Mouse (Mus musculus): ENCODE results near the gene Hemk1. TPM values are rescaled to one million over a fixed set of nuclear protein-coding genes. Genes with fewer than 3 reads are reported as not detected.

The Hemk1 gene
- 10 to 100 TPM; 14.0 to 14.5 TPM for total RNA-seq (2021)
- long read RNA-seq, experiment 1, transcript Hemk1-201 (11 exons, 2,192 nt), result major isoform, 8 of 21 reads
- long read RNA-seq, experiment 1, partial matches to known transcripts, result 1 of 21 reads
- long read RNA-seq, experiment 1, other reads (novel, unspliced or antisense), result 11 of 21 reads
- long read RNA-seq, experiment 2, partial matches to known transcripts, result 2 of 10 reads
- long read RNA-seq, experiment 2, other reads (novel, unspliced or antisense), result 4 of 10 reads

DNA sequence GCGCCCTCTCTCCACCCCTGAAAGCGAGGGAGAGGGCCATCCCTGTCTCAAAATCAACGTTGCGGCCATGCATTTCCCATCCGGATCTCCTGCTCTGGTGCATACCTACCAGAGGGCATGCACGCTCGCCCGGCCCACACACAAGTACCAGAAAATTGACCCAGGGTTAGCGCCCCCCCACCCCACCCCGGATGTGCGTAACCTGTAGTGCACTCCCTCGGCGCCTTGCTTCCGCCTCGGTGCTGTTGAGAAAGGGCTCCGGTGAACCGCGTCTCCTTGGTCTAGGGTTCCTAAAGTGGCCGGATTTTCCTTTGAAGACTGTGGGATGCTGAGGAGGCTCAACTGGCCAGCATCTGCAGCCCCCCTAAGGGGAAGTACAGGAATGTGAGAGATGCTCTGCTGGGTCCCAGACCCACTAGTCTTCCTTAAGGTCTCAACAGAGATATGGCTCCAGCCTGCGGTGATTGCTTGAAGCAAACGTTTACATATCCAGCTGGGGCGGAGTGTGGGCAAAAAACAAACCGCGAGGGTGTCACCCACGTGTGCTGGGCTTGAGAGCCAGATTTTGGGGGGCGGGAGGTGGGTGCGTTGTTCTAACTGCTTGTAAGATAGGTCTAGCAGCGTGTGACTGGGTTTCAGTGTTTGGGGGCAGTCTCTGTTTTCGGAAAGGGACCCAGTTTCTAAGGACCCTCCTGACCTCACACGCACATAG is at the start of gene Hemk1:
TSS of gene Hemk1 (minus strand) at position 179 of the 712 bp plus-strand sequence.
- DNase-seq (ENCODE audit: low spot score in 2 of 2), result peak; percentile 58 to 78

DNA sequence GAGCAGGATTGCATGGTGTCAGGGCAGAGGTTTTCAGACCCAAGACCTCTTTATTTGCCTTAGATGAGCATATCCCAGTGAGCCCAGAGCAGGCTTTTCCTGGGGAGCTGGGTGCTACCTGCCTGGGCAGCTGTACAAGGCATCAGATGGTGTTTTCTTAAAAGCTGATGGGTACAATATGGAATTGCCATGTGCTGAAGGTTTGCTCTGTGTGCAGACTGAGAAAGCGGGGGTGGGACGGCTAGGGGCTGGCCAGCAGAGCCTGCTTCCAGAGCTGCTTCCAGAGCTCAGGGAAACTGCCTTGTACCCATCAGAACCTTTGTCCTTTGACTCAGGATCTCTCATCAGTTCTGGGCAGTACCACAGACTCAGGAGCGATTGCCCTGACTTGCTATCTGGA is 49.6 kb upstream of the Hemk1 start:
- no peak for DNase-seq (ENCODE audit: low spot score in 2 of 2)

DNA sequence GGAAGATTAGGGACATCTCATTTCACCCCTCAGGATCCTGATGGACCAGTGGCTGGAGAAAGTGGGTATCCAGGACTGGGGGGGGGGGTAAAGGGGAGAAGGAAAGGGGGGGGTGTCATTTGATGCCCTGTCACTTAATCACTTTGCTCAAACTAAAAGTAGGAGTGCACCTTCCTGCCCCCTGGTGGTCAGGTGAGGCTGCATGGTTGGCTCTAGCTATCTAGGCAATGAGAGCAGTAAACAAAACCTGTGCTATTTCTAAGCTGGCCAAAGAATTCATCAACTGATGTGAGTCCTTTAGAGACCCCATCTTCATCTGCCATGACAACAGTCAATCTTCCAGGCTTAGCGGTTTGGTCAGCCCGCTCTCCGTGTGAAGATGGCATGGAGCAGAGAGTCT is 48.6 kb upstream of the Hemk1 start:
- no peak for DNase-seq (ENCODE audit: low spot score in 2 of 2)

DNA sequence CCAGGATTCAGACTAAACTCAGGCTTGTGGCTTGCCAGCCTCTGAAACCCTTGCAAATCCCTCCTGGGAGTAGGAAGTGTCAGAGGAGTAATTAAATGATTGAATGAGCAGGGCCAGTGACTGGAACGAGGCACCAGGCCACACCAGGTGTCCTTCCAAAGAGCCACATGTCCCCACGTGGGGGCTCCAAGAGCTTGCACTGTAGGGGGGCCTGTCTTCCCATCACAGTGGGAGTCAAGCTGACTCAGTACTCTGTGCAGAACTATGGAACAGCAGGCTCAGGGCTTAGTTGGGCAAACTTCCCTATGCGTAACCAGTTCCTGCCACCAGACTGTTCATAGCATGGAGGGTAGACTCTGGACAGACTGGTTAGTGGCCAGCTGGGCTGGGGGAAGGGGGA is 46.2 kb upstream of the Hemk1 start:
- DNase-seq (ENCODE audit: low spot score in 2 of 2), result no peak

DNA sequence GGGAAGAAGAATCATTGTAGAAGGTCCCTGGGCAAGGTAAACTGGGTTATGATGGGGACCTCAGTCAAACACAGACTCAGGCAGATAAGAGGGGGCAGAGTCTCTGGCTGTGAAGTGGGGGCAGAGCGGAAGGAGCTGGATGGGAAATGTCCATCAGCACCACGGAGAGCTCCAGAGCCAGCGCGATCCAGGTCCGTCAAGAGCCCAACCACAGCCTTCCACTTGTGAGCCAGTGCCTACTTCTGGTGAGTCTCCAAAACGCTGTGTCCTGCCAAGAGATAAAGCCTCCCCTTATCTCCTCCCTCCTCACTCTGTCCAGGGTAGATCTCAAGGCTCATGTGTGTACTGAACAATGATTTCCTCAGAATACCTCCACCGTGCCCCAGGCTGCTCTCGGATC is 43.6 kb upstream of the Hemk1 start:
- DNase-seq (ENCODE audit: low spot score in 2 of 2), result peak in 1 of 2 experiments; percentile 43

DNA sequence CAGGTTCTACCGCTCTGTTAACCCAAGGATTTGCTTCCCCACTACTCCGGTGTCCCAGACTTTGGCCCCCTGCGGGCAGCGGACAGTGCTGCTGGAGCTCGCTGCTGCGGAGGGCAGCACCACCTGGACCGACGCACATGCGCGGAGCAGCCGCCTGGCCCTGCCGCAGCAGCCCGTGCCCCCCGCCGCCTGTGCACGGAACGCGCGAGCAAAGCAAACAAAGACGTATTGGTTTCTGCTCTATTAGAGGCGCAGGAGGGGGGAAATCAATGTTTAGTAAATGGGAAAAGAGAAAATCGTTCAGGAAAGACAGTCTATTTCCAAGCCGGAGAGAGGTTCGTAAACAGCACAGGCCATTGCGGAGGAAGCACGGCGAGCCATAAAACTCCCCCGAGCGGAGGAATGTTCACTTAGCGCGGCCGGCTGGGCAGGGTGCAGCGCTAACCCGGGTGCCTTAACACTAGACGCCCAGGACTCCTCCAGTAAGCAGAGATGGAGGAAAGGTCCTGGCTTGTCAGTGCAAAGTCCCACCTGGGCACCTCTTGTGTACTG is 39.9 kb upstream of the Hemk1 start:
- no peak for DNase-seq (ENCODE audit: low spot score in 2 of 2)

DNA sequence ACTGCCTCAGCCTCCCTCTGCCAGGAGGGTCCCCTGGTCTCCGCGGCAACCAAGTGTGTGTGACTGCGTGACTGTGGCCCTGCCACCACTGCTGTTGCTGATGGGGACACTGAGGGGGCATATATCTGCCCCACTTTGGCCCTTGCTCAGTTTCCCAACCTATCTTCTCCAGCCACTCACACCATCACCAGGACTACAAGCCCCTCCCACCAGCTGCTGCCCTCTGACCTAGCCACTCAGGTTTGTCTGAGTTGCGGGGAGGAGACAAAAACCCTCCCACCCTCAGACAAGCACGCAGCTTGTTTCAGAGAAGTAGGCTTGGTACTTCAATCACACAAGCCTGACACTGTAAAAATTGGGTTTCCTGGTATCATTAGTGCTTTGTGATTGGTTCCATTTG is 37.3 kb upstream of the Hemk1 start:
- DNase-seq (ENCODE audit: low spot score in 2 of 2), result no peak

DNA sequence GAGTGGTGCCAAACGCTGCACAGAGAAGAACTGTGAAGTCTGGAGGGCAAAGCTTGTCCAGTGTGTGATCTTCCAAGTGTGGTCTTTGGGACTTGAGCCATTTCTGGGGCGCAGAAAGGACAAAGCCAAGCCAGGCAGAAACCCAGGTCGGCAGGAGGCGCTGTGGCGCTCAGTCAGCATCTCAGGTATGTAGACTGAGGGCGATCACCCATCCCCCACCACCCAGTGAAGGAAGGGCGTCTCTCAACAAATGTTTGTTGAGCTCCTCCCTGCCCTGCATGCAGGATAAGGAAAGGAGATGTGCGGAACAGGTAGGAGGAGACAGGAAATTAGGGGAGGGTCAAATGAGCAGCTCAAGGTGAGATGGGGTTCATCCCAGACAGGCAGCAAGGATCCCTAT is 36.5 kb upstream of the Hemk1 start:
- DNase-seq (ENCODE audit: low spot score in 2 of 2), result no peak

DNA sequence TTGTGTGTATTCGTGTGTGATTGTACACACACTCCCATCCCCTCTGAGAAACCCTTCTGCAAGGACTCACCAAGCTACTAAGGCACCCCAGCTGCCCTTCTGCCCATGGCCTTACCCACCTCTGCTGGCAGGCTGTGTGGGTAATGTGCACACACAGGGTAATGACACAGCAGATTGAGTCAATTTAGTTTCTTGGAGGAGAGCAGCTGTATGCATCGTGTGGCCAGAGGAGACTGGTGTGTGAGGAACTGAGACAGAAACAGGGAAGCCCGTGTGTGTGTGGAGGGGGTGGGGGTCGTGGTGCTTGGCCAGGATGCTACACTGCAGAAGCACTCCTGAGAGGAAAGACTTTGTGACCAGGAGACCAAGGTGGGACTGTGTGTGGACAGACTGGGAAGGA is 34.3 kb upstream of the Hemk1 start:
- no peak for DNase-seq (ENCODE audit: low spot score in 2 of 2)

DNA sequence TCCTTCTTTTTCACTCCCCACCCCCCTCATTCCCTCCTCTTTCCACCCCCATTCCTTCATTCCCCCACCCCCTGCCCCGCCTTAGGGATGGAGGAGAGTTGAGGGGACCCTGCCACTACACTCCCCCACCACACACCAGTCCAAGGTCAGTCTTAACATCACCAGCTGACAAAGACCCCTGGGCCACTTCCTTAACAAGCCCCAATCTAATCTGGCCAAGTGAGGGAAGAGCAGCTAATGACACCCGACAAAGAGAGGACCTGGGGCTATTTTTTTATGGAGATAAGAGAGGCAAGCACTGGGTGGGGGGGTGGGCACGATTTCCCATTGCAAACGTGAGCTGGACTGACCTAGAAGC is 31.9 kb upstream of the Hemk1 start:
- DNase-seq (ENCODE audit: low spot score in 2 of 2), result no peak

DNA sequence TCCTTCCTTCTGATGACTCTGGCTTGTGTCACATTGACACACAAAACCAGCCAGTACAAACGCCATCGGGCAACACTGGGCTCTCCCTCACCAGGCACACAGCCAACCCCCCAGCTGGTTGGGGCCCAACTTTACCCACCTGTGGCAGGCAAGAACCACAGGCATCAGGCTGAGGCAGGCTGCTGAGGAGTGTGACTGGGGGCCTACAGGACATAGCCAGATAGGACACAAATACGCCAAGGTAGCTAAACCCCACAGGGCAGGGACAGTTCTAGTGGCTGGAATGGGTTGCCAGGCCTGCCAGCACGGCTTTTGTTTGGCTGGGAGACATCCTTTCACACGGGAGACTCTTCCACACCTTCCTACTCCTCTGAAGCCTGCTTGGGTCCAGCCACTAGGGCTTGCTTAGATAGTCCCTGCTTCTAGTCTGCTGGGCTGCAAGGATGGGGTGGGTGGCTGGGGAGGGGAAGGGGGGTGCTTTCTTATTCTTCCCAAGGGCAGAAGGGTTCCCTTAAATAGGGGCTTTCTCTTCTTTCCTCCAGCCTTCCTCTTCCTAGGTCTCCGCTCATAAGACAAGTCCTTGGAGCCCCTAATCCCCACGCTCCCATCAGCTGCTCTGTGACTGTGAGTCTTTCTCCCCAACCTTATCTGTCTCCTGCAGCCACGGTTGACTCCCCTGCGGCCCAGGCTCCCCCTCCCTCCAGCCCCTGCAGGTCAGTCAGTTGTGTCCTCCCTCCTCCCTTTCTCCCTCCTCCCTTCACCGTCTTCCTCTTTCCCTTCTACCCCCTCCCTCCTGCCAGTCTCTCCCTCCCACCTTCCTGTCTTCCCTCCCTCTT is 31.3 kb upstream of the Hemk1 start:
- DNase-seq (ENCODE audit: low spot score in 2 of 2), result no peak

DNA sequence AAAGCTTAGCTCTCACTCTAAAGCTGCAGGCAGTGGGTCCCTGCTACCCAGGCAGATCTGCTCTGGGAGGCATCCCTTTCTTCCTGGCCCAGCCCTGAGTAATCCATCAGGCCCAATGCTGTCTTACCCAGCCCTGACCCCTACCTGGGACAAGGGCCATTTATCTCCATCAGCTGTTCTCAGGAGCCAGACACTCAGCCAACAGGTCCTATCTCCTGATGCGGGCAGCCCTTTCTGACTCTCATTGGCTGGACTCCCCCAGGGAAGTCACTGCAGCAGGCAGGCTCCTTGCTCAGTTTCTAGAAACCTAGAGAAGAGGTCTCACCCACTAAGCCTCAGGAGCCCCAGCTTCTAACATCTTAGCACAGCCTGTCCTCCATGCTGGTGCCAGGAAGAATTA is 30.2 kb upstream of the Hemk1 start:
- no peak for DNase-seq (ENCODE audit: low spot score in 2 of 2)

DNA sequence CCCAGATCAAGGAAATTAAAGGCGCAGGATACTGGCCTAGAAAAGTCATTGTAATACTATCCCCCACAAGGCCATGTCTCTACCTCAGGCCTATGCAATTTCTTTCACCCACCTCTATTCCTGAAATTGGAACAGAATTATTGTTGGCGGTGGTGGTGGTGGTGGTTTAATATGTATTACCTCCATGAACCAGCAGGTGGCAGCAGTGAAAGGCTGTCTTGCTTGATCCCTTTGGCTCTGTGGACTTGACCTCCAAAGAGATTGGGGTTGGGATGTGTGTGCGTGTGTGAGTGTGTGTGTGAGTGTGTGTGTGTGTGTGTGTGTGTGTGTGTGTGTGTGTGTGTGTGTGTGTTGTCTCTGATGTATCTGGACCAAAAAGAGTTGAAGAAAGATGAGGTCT is 28.5 kb upstream of the Hemk1 start:
- peak; percentile 38 to 53 for DNase-seq (ENCODE audit: low spot score in 2 of 2)

DNA sequence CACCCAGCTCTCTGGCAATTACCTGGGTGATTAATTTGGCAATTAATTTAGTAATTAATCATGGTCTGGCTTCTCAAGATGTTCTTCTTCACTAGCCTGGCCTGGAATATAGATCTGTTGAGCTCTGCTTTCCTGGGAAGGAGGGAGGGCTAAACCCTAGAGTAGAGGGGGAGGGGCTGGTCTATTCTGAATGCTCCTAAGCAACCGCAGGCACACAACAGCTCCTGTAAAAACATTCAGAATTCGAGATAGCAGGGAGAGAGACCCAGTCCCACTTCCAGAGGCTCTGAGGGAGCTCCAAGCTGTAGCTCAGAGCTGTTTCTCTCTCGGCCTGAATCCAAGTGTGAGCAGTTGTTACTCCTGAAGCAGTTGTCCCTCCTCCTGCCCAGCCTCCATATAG is 22.8 kb upstream of the Hemk1 start:
- no peak for DNase-seq (ENCODE audit: low spot score in 2 of 2)

DNA sequence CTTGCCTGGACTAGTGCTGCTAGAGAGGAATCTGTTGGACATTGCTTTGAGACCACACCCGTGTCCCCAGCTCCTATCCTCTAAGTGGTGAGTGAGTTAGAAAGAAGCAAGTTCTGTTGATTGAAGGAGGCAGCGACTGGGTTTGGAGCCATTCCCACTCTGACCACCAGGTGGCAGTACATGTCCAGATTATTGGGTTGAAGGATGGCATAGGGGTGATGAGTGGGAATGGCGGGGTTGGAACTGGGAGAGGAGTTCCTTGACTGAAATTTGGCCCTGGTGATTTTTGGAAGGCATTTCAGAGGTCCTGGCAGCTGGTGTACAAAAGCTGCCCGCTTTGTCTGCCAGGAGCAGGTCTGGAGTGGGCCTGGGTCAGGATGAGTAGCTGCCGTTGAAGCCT is 19.5 kb upstream of the Hemk1 start:
- DNase-seq (ENCODE audit: low spot score in 2 of 2), result peak; percentile 41 to 71

DNA sequence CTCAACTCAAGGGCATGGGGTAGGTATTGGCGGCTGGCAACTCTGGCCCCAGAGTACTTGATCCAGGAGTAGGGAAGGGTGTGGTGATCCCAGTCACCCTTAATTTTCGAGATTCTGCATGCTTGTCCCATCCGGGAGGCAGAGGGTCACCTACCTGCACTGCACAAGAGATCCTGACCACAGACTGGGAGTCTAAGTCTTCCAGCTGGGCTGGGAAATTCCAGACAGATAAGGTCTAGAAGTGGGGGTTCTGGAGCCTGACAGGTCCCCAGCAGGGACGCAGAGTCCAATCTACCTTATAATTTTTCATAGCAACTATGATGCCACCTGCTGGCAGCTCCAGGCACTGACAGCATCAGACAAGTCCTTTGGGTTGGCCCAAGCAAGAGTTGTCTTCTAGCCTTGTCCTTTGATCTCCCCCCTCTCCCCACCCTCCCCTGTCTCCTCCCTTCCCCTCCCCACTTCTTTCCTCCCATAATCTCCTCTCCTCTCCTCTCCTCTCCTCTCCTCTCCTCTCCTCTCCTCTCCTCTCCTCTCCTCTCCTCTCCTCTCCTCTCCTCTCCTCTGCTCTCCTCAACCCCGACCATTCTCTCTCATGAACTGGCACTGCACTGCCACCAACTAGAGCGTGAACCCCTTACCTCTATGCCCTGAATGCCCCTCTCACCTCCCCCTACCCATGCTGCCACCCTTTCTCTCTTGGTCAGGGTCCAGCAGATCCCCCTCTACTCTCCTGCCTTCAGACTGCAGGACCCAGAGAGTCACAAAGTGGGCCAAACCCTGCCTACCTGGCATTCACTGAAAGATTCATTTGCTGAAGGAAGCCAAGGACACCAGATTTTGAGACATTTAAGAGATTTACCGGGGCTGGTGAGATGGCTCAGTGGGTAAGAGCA is 18.0 kb upstream of the Hemk1 start:
- DNase-seq (ENCODE audit: low spot score in 2 of 2), result peak; percentile 30 to 58

DNA sequence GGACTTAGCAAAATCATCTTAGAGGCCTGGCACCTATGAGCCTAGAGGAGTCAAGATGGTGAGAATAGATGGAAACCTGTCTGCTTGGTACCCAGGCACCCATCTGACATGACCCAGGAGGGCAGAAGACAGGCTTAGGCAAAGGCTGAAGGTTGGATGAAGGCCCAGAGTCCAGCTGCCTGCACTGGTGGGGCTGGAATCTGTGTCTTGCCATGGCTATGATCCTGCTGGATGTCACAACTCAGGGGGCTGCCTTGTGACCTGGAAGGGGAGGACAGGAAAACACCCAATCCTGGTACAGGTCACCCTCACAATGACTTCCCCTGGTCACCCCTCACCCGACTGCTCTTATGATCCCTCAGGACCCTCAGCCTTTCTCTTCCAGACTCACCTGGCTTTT is 16.7 kb upstream of the Hemk1 start:
- DNase-seq (ENCODE audit: low spot score in 2 of 2), result no peak

DNA sequence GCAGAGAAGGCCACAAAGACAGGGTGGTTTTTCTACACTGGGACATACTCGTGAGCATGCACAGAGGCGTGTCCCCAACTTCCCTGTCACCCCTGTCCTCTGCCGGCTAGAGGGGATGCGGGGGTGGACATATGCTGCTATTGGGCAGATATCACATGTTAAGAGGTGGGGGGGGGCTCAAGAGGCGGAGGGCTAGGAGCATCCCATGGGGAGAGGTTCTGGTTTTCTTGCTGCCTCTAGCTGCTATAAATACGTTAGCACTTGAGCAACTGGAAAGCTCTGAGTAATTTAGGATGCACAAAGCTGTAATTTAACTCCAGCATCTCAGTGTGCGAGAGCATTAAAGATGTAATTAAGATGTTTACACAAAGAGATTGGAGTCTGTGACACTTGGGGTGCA is 11.2 kb upstream of the Hemk1 start:
- DNase-seq (ENCODE audit: low spot score in 2 of 2), result no peak

DNA sequence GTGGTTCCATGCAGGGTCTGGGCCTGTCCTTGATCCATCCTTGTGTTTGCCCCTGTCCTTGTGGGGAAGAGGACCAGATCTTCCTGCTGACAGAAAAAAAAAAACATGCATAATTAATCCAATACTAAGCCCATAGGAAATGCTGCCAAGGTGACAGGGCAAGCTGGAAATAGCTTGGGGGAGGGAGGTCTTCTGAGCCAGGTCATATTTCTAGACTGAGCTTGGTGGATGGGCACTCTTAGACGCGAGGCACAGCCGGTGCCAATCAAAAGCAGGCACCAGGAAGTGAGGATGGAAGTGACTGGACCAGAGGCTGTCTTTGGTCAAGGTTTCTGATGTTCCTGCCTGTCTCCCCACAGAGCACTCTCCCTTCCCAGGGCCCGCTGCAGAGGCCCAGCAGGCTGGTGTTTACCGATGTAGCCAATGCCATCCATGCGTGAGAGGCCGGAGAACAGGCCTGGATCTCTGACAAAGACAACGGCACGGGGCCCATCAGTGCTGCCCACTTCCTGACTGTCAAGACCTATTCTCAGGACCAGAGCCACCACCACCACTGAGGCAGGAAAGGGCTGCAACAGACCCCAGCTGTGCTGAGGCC is 9.5 kb upstream of the Hemk1 start:
- DNase-seq (ENCODE audit: low spot score in 2 of 2), result no peak

DNA sequence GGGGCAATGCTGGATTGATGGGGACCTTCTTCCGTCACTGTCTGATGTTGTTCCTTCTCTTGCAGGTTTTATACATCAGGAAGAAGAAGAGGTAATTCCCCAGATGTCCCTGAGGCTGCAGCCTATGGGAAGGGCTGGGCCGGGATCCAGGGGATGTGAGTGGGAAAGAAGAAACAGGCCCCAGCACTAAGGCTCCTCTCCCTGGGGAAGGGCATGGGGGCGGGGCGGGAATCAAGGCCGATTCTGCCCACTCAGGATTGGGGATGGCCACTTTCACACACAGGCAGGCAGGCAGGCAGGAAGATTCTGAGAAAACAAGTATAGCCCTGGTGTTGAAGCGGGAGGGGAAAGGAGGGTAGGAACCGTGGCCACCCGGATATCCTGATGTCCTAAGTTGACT is 7.9 kb upstream of the Hemk1 start:
- no peak for DNase-seq (ENCODE audit: low spot score in 2 of 2)

DNA sequence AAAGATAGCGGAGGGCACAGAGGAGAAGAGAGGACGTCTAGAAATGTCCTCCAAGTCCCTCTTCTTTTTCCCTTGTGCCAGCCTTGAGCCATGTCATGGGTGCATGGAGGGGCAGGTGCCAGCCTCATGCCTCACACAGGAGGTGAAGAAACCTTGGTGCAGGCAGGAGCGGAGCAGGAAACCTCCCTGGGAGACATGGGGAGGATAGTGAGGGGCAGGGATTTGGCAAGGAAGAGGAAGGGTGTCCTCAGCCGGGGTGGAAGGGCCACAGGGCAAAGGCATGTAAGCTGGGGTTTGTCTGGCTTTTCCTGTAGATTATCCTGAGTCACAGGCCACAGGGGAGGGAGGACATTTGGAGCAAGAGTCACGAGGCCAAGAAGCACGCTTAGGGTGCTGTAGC is 5.9 kb upstream of the Hemk1 start:
- no peak for DNase-seq (ENCODE audit: low spot score in 2 of 2)

Data from gastrocnemius, postnatal 4 days (tissue).